Mouse (Mus musculus) limb, embryonic 11.5 days (tissue): ENCODE results near the gene Blmh. TPM values are rescaled to one million over a fixed set of nuclear protein-coding genes. Genes with fewer than 3 reads are reported as not detected.

Experiments
- ATAC-seq: fragments of 200-750 bp; cut with Nextera tagmentation; 2 replicates; pipeline ENCODE4 v1.8.0; 2017; ENCODE audit warnings: low read depth; ENCODE audit not compliant: insufficient number of reproducible peaks, low FRiP score, low TSS enrichment
- DNase-seq: peaks from one replicate; pipeline ENCODE4 v3.0.0-alpha.2; 2015; ENCODE audit warnings: low spot score
- H3K27ac ChIP-seq: fragments of 300-500 bp; sonication (generic); replicated peaks from 2 replicates; pipeline ENCODE4 v1.5.1; 2014; ENCODE audit warnings: low read depth, mild to moderate bottlenecking, low read length
- H3K27me3 ChIP-seq: fragments of 300-500 bp; sonication (generic); 2 replicates; pipeline ENCODE4 v1.6.1; 2014; ENCODE audit warnings: mild to moderate bottlenecking, low read length, mixed read lengths; ENCODE audit not compliant: control insufficient read depth, insufficient read depth
- H3K36me3 ChIP-seq: fragments of 300-500 bp; sonication (generic); 2 replicates; pipeline ENCODE4 v1.6.1; 2014; ENCODE audit warnings: mild to moderate bottlenecking, low read length, moderate library complexity, mixed read lengths; ENCODE audit not compliant: control insufficient read depth, insufficient read depth
- H3K4me1 ChIP-seq: fragments of 300-500 bp; sonication (generic); 2 replicates; pipeline ENCODE4 v1.6.1; 2014; ENCODE audit warnings: low read length, mixed read lengths; ENCODE audit not compliant: control insufficient read depth, insufficient read depth
- H3K4me2 ChIP-seq: fragments of 300-500 bp; sonication (generic); 2 replicates; pipeline ENCODE4 v1.6.1; 2014; ENCODE audit warnings: low read depth, mild to moderate bottlenecking, moderate library complexity; ENCODE audit not compliant: severe bottlenecking
- H3K4me3 ChIP-seq: fragments of 300-500 bp; sonication (generic); 2 replicates; pipeline ENCODE4 v1.5.1; 2014; ENCODE audit warnings: low read depth, low read length
- H3K9ac ChIP-seq: fragments of 300-500 bp; sonication (generic); 2 replicates; pipeline ENCODE4 v1.6.1; 2014; ENCODE audit warnings: mild to moderate bottlenecking, low read length
- H3K9me3 ChIP-seq: fragments of 300-500 bp; sonication (generic); 2 replicates; pipeline ENCODE4 v1.6.1; 2016; ENCODE audit warnings: low read length; ENCODE audit not compliant: control insufficient read depth
- WGBS: fragments of 180-500 bp; shearing (Covaris S2); extraction: QIAGEN DNeasy Blood & Tissue Kit; methylation state at CpG from one replicate; pipeline ENCODE4 v1.1.7; 2014; 5-methylcytosine and 5-hydroxymethylcytosine counted together
- polyA plus RNA-seq: library from polyadenylated mRNA; unstranded; fragments of >200 nt; fragmentation: Nextera tagmentation; extraction: Ambion mirVana; gene quantifications from 2 replicates; pipeline ENCODE4 v1.2.1, GENCODE M21; 2014

Gene Blmh
- polyA plus RNA-seq, 1 experiment from 2014 or later: 171 TPM

- 71% methylated on average over 3 of the region's 3 CpGs for WGBS
- Histone ChIP-seq H3K27me3 (no peaks in the 10 kb centered on the region), H3K4me3 (no peak overlapping the region), H3K9me3 (no peaks in the 10 kb centered on the region), H3K4me2 (no peak overlapping the region), H3K9ac (no peak overlapping the region), H3K4me1 (no peaks in the 10 kb centered on the region), H3K36me3 (no peaks in the 10 kb centered on the region), H3K27ac (no peak overlapping the region)
- ATAC-seq (no peak), DNase-seq (no peak)
Observed at GRCm38 (mm10) chr11:76933209-76933608, 8.6 kb downstream of the Blmh start.

- Histone ChIP-seq H3K4me2 (no peak overlapping the region), H3K9me3 (no peaks in the 10 kb centered on the region), H3K27me3 (no peaks in the 10 kb centered on the region), H3K4me1 (no peaks in the 10 kb centered on the region), H3K27ac (no peak overlapping the region), H3K9ac (no peak overlapping the region), H3K4me3 (no peak overlapping the region), H3K36me3 (no peaks in the 10 kb centered on the region)
- ATAC-seq: no peak
- no peak for DNase-seq
- WGBS: 85% methylated on average over 5 of the region's 5 CpGs
Observed at GRCm38 (mm10) chr11:76936578-76936977, 12.0 kb downstream of the Blmh start.

DNA sequence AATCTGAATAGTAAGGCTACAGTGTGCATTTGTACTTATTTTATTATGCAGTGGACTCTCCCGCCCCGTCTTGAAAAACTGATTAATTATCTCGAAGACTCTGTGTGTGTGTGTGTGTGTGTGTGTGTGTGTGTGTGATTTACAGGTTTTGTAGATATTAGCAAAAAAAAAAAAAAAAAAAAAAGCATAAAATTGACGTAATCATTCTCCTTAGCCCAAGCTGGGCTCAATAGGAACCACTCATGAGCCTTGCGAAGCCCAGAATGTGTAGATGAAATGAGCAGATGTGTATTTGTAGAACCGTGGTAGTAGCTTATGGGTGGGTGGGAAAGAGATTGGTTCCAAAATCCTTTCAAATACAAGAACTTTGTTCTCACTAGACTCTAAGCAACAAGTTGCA lies 20.2 kb downstream of the Blmh start:
- H3K27me3 ChIP-seq: no peaks in the 10 kb centered on the region
- WGBS: 75% methylated on average over 6 of the region's 6 CpGs
- H3K27ac ChIP-seq: peak overlapping the region; percentile 78; the same call in 1 of the 2 replicates
- H3K9me3 ChIP-seq: no peaks in the 10 kb centered on the region
- H3K9ac ChIP-seq: peak overlapping the region; percentile 87
- peak overlapping the region; percentile 83 for H3K4me3 ChIP-seq
- H3K4me2 ChIP-seq: peak overlapping the region; percentile 52
- H3K36me3 ChIP-seq: no peaks in the 10 kb centered on the region
- DNase-seq (no peak), ATAC-seq (no peak)
- H3K4me1 ChIP-seq: no peaks in the 10 kb centered on the region

GRCm38 (mm10) chr11:76945386-76946202 lies 21.0 kb downstream of the Blmh start:
- H3K4me2 ChIP-seq: peak overlapping the region; percentile 52
- ATAC-seq: peak; percentile 85
- DNase-seq: peak; percentile 97
- peak overlapping the region; percentile 83 for H3K4me3 ChIP-seq
- peak overlapping the region; percentile 87 for H3K9ac ChIP-seq
- H3K27me3 ChIP-seq: no peaks in the 10 kb centered on the region
- H3K9me3 ChIP-seq: no peaks in the 10 kb centered on the region
- H3K4me1 ChIP-seq: no peaks in the 10 kb centered on the region
- no peaks in the 10 kb centered on the region for H3K36me3 ChIP-seq
- under 1% methylated on average over 53 of the region's 58 CpGs for WGBS
- H3K27ac ChIP-seq: peak overlapping the region; percentile 78

- peak overlapping the region; percentile 52 for H3K4me2 ChIP-seq
- no peaks in the 10 kb centered on the region for H3K36me3 ChIP-seq
- H3K4me3 ChIP-seq: peak overlapping the region; percentile 83
- DNase-seq: peak; percentile 40
- no peaks in the 10 kb centered on the region for H3K27me3 ChIP-seq
- no peak for ATAC-seq
- no peak overlapping the region for H3K27ac ChIP-seq
- peak overlapping the region; percentile 87 for H3K9ac ChIP-seq
- no peaks in the 10 kb centered on the region for H3K9me3 ChIP-seq
- no peaks in the 10 kb centered on the region for H3K4me1 ChIP-seq
- 1% methylated on average over 8 of the region's 8 CpGs for WGBS
Observed at GRCm38 (mm10) chr11:76946203-76946585, 21.6 kb downstream of the Blmh start.

DNA sequence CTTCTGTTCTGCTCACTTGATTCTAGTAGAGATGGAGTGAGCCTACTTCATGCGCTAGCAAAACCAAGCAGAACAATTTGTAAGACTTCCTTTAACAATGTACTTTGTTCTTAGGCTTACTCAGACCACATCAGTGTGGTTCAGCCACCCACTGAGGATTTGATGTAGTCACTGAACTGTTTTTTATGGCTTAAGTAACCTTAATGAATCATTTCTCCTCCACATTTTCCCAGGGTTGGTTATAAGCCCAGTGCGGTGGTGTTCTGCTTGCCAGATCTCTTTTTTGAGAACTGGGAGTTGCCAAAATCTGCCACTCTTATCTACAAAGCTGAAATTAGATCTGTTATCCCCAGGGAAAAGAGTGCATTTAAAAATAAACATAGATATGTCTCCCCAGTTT lies 28.9 kb downstream of the Blmh start:
- ATAC-seq: no peak
- H3K36me3 ChIP-seq: peaks cover 9% of the 10 kb centered on the region; the same call in 1 of the 2 replicates
- H3K4me3 ChIP-seq: no peak overlapping the region
- no peak overlapping the region for H3K9ac ChIP-seq
- WGBS: 94% methylated on average over 2 of the region's 2 CpGs
- no peaks in the 10 kb centered on the region for H3K27me3 ChIP-seq
- no peak overlapping the region for H3K4me2 ChIP-seq
- no peaks in the 10 kb centered on the region for H3K4me1 ChIP-seq
- no peaks in the 10 kb centered on the region for H3K9me3 ChIP-seq
- H3K27ac ChIP-seq: no peak overlapping the region
- no peak for DNase-seq

DNA sequence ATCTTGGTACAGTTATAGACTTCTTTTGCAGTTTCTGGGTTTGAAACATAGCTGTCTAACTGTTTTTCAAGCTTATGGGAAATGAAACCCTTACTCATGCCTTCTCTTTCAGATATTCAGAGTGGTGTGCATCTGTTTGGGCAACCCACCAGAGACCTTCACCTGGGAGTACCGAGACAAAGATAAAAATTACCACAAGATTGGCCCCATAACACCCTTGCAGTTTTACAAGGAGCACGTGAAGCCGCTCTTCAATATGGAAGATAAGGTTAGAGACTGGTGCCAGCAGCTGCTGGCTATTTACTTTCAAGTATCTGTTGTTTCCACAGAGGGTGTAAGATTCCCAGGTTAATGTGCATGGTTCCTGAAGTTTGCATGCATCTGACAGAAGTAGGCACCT lies 41.1 kb downstream of the Blmh start:
- 95% methylated on average over 3 of the region's 3 CpGs for WGBS

DNA sequence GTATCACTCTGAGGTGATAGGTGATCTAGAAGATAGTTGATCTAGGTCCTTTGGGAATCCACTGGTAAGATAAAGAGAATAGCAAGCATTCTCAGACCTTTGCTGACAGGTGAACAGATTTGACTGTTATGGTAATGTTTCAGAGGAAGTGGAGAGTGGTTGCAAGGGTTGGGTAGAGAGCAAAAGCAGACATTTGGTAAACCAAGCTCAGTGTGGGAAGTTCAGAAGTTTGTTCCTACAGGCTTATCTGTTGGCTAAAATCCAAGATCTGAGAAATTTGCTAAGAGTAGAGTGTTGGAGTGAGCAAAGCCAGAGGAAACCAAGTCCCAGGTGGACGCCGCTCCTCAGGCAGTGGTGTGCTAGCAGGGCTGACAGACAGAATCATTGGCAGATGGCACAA lies 45.7 kb downstream of the Blmh start:
- Histone ChIP-seq H3K27ac (no peak overlapping the region), H3K4me2 (no peak overlapping the region), H3K4me1 (no peaks in the 10 kb centered on the region), H3K9ac (no peak overlapping the region), H3K27me3 (no peaks in the 10 kb centered on the region), H3K9me3 (no peaks in the 10 kb centered on the region), H3K4me3 (no peak overlapping the region), H3K36me3 (peaks cover 12% of the 10 kb centered on the region)
- DNase-seq: no peak
- no peak for ATAC-seq
- WGBS: 88% methylated on average over 2 of the region's 2 CpGs

More for the DNA sequence above, 41.1 kb downstream of the Blmh start:
- peaks cover 7% of the 10 kb centered on the region; the same call in 1 of the 2 replicates for H3K36me3 ChIP-seq
- H3K4me3 ChIP-seq: no peak overlapping the region
- H3K9ac ChIP-seq: no peak overlapping the region
- ATAC-seq (no peak), DNase-seq (no peak)
- no peaks in the 10 kb centered on the region for H3K9me3 ChIP-seq
- H3K4me1 ChIP-seq: no peaks in the 10 kb centered on the region
- H3K27ac ChIP-seq: no peak overlapping the region
- H3K27me3 ChIP-seq: no peaks in the 10 kb centered on the region
- no peak overlapping the region for H3K4me2 ChIP-seq
